Mouse (Mus musculus): Measurements from ENCODE around the gene Tusc2. TPM values are rescaled to one million over a fixed set of nuclear protein-coding genes. Genes with fewer than 3 reads are reported as not detected.
A peak's percentile ranks its signal among the peaks of the same experiment; 100 is the strongest.
"Not testable (repeated sequence)": the region's sequence is repeated elsewhere in the genome, so short reads cannot be mapped to it uniquely, and the experiment has no call there.

The Tusc2 gene
- total RNA-seq, 2 experiments from 2014 or later, result 77.2 to 79.0 TPM

DNA sequence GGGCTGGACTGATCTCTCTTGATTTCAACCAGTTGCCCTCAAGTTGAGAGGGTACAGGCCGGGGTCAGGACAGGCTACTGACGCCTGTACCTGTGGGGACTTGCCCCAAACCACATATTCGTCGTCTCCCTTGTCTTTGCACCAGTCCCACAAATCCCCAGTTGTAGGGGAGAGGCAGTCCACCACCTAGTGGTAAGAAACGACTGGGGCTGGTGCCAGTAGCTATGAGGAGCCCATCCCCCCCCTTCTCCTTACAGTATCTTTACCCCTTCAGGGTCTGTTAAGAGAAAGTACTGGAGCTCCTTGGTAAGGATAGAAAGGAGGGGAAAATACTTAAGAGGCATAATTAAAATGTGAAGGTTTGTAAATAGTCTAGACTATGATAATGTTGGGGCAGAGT is 2.5 kb downstream of the Tusc2 start:
- intact Hi-C loops (cut with DNase I); DNase-seq (ENCODE audit: low spot score in 2 of 2): not testable (repeated sequence)

DNA sequence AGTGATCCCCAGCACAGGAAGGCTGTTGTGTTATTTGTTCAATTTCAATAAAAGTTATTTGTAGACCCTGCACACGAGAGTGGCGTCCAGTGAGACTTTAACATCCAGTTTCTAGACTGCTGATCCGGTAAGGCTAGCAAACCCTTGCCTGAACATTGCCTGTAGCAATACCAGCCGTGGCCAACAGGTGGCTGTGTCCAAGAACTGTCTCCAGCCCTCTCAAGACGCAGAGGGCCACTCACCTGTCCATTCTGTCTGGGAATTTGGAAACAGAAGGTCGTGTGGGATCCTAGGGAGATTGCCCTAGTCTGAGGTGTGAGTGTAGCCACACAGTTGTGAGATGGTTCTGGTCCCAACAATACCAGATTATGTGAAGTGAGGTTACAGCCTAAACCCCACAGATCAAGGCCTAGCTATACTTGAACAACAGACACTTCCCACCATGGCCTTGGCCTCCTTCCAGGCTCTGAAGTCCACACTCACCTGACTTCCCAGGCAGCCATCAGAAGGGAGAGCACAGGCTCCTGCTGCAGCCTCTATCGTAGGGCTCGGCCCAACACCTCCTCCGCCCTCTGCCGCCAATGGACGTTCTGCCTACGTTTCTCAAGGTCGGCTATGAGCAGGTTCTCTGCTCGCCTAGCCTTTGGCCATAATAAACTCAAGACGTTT is 3.1 kb downstream of the Tusc2 start:
- intact Hi-C loops (cut with DNase I), result no loop called here
- peak; percentile 76 to 81 for DNase-seq (ENCODE audit: low spot score in 2 of 2)

DNA sequence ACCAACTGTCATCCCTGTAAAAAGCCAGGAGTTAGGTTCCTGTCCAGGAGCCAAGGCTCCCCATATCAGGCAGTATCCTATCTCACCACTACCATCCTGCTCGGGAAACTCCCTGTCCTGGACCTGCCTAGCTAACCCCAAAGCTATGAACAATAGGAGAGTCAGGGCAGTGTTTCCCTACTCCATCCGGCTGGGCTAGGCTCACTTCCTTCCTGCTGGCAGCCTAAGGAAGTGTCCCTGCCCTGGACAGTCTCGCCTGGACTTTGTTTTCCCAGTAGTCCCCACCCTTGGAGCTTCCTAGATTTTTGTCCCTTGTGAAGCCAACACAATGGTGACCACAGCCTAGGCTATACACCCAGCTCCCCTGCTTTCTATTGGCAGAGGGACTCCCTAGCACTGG is 3.8 kb downstream of the Tusc2 start:
- DNase-seq (ENCODE audit: low spot score in 2 of 2), result no peak
- intact Hi-C loops (cut with DNase I), result no loop called here

DNA sequence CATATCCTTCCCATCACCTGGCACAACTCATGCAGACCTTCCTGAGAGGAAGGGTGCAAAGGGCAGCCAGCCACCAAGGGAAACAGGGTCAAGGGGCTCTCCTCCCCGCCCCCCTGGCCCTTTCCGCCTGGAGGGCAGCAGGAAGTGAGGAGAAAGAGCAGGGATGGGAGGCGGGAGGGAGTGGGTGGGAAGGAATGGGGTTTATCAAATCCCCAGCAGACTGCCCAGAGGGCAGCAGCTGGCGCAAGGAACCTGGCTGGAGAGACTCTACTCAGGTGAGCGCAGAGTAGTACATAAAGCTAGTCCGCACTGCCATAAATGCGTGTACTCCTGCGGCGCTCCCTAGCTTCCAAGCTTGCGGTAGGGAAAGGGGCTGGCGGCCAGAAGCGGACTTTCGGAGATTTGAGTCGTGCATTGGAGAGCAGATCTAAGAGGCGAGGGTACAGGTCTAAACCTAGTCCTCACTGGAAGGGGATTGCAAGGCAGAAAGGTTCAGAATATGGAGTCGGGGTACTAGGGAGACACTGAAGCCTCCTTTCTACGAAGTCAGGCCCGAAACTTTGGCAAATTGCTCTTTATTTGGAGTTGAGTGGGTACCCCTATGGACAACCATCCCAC is 4.8 kb downstream of the Tusc2 start, which contains the start of gene Hyal2:
Gene Hyal2, plus strand, starts transcription at position 244 of the 618 bp plus-strand sequence.
- intact Hi-C loops (cut with DNase I), result no loop called here
- no peak for DNase-seq (ENCODE audit: low spot score in 2 of 2)

- peak; percentile 81 to 82 for DNase-seq (ENCODE audit: low spot score in 2 of 2)
- intact Hi-C loops (cut with DNase I), result no loop called here
Measured at GRCm38 (mm10) chr9:107568331-107569261, 5.5 kb downstream of the Tusc2 start.

GRCm38 (mm10) chr9:107569270-107569669 is 6.2 kb downstream of the Tusc2 start:
- DNase-seq (ENCODE audit: low spot score in 2 of 2), result no peak
- intact Hi-C loops (cut with DNase I), result no loop called here

DNA sequence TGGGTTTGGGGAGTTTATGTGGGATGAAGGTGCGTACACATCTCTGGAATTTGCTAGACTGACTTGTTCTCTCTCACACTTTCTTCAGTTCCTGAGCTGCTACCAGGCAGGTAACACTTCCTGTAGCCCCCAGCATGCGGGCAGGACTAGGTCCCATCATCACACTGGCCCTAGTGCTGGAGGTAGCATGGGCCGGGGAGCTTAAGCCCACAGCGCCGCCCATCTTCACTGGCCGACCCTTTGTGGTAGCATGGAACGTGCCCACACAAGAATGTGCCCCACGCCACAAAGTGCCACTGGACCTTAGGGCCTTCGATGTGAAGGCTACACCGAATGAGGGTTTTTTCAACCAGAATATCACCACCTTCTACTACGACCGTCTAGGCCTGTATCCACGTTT is 7.0 kb downstream of the Tusc2 start:
- no peak for DNase-seq (ENCODE audit: low spot score in 2 of 2)
- intact Hi-C loops (cut with DNase I), result no loop called here

DNA sequence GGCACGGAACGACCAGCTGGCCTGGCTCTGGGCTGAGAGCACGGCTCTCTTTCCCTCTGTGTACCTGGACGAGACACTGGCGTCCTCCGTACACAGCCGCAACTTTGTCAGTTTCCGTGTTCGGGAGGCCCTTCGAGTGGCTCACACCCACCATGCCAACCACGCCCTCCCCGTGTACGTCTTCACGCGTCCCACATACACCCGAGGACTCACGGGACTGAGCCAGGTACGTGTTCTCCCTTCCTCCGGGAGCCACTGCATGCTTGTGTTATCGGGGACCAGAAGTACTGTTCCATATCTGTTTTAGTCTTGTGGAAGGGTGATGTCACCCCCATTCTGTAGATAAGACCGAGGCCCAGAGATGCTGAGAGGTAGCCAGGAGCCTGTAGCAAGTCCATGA is 7.8 kb downstream of the Tusc2 start:
- intact Hi-C loops (cut with DNase I), result no loop called here
- no peak for DNase-seq (ENCODE audit: low spot score in 2 of 2)

DNA sequence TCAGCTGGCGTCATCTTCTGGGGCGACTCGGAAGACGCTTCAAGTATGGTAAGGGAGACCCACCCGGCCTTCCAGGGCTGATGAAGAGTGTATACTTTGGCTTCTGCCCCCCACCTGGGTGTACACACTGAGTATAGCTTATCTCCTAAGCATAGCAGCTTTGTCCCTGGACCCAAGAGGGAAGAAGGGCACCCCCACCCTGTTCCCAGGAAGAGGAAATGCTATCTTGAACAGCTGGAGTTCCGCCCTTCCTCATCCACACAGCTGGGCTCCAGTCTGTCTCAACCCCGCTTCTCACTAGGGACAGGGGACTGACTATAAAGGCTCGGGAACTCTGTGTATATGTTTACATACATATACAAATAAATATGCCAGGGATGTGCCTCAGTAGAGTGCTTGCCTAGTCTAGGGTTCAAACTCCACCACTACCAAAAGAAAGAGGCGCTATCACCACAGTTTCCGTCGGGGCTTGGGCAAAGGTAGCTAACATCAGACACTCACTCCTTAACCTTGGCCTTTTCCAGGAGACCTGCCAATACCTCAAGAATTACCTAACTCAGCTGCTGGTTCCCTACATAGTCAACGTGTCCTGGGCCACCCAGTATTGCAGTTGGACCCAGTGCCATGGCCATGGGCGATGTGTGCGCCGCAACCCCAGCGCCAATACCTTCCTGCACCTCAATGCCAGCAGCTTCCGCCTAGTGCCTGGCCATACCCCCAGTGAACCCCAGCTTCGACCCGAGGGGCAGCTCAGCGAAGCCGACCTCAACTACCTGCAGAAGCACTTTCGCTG is 8.7 kb downstream of the Tusc2 start:
- intact Hi-C loops (cut with DNase I), result no loop called here
- no peak for DNase-seq (ENCODE audit: low spot score in 2 of 2)

GRCm38 (mm10) chr9:107572327-107572662 is 9.2 kb downstream of the Tusc2 start:
- no peak for DNase-seq (ENCODE audit: low spot score in 2 of 2)
- intact Hi-C loops (cut with DNase I), result no loop called here

DNA sequence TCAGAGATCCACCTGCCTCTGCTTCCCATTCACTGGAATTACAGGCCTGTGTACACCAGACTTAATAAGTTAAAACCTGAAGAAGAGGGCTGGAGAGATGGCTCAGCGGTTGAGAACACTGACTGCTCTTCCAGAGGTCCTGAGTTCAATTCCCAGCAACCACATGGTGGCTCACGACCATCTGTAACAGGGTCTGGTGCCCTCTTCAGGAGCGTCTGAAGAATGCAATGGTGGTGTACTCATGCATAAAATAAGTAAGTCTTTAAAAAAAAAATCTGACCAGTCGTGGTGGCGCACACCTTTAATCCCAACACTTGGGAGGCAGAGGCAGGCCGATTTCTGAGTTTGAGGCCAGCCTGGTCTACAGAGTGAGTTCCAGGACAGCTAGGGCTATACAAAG is 10.7 kb downstream of the Tusc2 start:
- DNase-seq (ENCODE audit: low spot score in 2 of 2); intact Hi-C loops (cut with DNase I): not testable (repeated sequence)

DNA sequence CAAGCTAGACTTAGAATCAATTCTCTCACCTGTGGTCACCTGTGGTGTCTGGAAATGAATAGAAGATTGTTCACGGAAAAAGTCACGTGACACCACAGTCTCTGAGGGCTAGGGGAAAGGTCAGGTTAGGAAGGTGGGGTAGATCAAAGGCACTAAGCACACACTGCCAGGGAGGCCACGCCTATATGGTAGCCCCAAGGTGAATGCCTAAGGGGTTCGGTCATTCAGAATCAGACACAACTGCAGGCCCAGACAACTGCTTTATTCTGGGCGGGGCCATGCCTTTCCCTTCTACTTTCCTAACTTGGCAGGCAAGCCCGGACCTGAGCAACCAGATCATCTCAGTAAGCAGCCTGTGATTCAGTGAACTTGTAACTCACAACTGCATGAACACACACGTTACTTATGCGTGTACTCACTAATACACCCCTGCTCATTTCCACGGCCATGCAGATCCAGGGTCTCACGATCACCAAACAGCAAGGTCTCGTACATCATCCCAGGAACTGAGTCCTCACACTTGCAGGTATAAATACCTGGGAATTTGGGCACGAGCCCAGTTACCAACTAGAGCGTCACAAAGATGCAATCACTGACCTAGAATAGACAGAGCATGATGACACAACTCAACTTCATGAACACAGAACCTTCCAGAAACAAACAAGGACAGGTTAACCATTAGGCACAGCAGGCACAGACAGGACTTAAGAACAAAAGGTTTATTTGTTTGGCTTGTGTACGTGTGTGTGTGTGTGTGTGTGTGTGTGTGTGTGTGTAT is 12.7 kb downstream of the Tusc2 start:
- intact Hi-C loops (cut with DNase I), result no loop called here
- DNase-seq (ENCODE audit: low spot score in 2 of 2), result no peak

DNA sequence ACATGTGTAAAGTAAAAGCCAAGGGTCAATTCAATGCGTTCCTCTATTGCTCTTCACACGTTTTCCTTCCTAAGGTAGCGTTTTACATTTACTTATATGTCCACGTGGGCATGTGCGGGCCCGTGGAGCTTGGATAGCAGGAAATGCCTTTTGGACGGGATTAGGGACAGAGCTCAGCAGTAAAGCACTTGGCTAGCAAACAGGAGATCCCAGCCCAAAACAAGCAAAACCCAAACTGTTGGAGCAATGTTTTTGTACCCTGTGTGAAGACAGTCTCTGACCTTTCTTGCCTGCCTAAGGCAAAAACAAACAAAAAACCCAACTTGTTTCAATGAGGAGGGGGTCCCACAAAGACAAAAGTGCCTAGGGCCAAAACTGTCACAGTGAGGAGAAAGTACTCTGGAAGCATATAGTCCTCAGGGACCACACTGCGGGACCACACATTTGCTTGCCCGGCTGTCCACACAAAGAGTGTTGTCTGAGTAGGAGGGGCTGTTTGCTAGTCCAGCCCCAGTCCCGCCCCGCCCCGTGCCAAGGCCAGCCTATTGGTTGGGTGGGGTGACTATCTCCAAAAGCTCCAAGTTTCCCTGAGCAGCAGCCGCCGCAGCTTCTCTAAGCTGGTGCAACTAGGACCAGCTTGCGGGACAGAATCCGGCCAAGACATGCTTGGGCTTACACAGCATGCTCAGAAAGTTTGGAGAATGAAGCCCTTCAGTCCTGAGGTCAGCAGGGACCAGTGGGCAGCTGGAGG is 13.5 kb downstream of the Tusc2 start, which contains the start of gene Hyal1:
Gene Hyal1, plus strand, starts transcription at position 571 of the 751 bp plus-strand sequence.
- intact Hi-C loops (cut with DNase I), result no loop called here
- peak in 1 of 2 experiments; percentile 57 for DNase-seq (ENCODE audit: low spot score in 2 of 2)

GRCm38 (mm10) chr9:107577871-107578270 is 14.8 kb downstream of the Tusc2 start:
- DNase-seq (ENCODE audit: low spot score in 2 of 2), result no peak
- intact Hi-C loops (cut with DNase I), result no loop called here

- intact Hi-C loops (cut with DNase I), result no loop called here
- no peak for DNase-seq (ENCODE audit: low spot score in 2 of 2)
Measured at GRCm38 (mm10) chr9:107578587-107578986, 15.5 kb downstream of the Tusc2 start, which contains the start of gene Naa80. Naa80 (plus strand) TSS chr9:107578887.

- intact Hi-C loops (cut with DNase I), result no loop called here
- DNase-seq (ENCODE audit: low spot score in 2 of 2), result no peak
Measured at GRCm38 (mm10) chr9:107579023-107579900, 16.2 kb downstream of the Tusc2 start.
